Mouse (Mus musculus) embryonic facial prominence, embryonic 13.5 days (tissue): ENCODE data around the gene Klhl29. TPM values are rescaled to one million over a fixed set of nuclear protein-coding genes. Genes with fewer than 3 reads are reported as not detected.

Experiments
- ATAC-seq: fragments of 200-750 bp; cut with Nextera tagmentation; 2 replicates; pipeline ENCODE4 v1.8.0; 2017; ENCODE audit warnings: low read depth; ENCODE audit not compliant: insufficient number of reproducible peaks, insufficient read depth, low FRiP score, low TSS enrichment
- H3K27ac ChIP-seq: fragments of 300-500 bp; sonication (generic); 2 replicates; pipeline ENCODE4 v1.5.1; 2015; ENCODE audit warnings: moderate library complexity, mild to moderate bottlenecking, inconsistent platforms
- H3K27me3 ChIP-seq: fragments of 300-500 bp; sonication (generic); 2 replicates; pipeline ENCODE4 v1.6.1; 2015; ENCODE audit warnings: mild to moderate bottlenecking, inconsistent platforms
- H3K36me3 ChIP-seq: fragments of 300-500 bp; sonication (generic); 2 replicates; pipeline ENCODE4 v1.6.1; 2015; ENCODE audit warnings: mild to moderate bottlenecking, inconsistent platforms
- H3K4me1 ChIP-seq: fragments of 300-500 bp; sonication (generic); 2 replicates; pipeline ENCODE4 v1.6.1; 2015; ENCODE audit warnings: inconsistent platforms
- H3K4me2 ChIP-seq: fragments of 300-500 bp; sonication (generic); 2 replicates; pipeline ENCODE4 v1.6.1; 2015; ENCODE audit warnings: moderate library complexity, mild to moderate bottlenecking, inconsistent platforms
- H3K4me3 ChIP-seq: fragments of 300-500 bp; sonication (generic); 2 replicates; pipeline ENCODE4 v1.5.1; 2015; ENCODE audit warnings: mild to moderate bottlenecking, inconsistent platforms
- H3K9ac ChIP-seq: fragments of 300-500 bp; sonication (generic); 2 replicates; pipeline ENCODE4 v1.6.1; 2015; ENCODE audit warnings: mild to moderate bottlenecking, inconsistent platforms
- H3K9me3 ChIP-seq: fragments of 300-500 bp; sonication (generic); 2 replicates; pipeline ENCODE4 v1.6.1; 2016; ENCODE audit warnings: inconsistent platforms
- WGBS: fragments of 180-500 bp; shearing (Covaris S2); methylation state at CpG from one replicate; pipeline ENCODE4 v1.1.7; 2015; ENCODE audit warnings: mixed read lengths; 5-methylcytosine and 5-hydroxymethylcytosine counted together
- polyA plus RNA-seq: library from polyadenylated mRNA; unstranded; fragments of >200 nt; fragmentation: Nextera tagmentation; extraction: Ambion mirVana; gene quantifications from 2 replicates; pipeline ENCODE4 v1.2.1, GENCODE M21; 2015

Gene Klhl29
- polyA plus RNA-seq, 1 experiment from 2014 or later = 2.0 TPM

GRCm38 (mm10) chr12:5155177-5155576 is 220.3 kb downstream of the Klhl29 start:
- Histone ChIP-seq H3K27ac (peak overlapping the region; percentile 56; the same call in 1 of the 2 replicates), H3K9ac (no peak overlapping the region), H3K9me3 (no peaks in the 10 kb centered on the region), H3K4me3 (no peak overlapping the region), H3K36me3 (no peaks in the 10 kb centered on the region), H3K27me3 (no peaks in the 10 kb centered on the region), H3K4me1 (peaks cover 51% of the 10 kb centered on the region), H3K4me2 (no peak overlapping the region)
- ATAC-seq = no peak
- 50% methylated on average over 3 of the region's 3 CpGs for WGBS

- H3K27me3 ChIP-seq = no peaks in the 10 kb centered on the region
- 24% methylated on average over 10 of the region's 10 CpGs for WGBS
- no peaks in the 10 kb centered on the region for H3K36me3 ChIP-seq
- no peak overlapping the region for H3K27ac ChIP-seq
- H3K4me3 ChIP-seq = no peak overlapping the region
- no peaks in the 10 kb centered on the region for H3K9me3 ChIP-seq
- no peak for ATAC-seq
- no peak overlapping the region for H3K9ac ChIP-seq
- H3K4me2 ChIP-seq = no peak overlapping the region
- peaks cover 36% of the 10 kb centered on the region for H3K4me1 ChIP-seq
Measured at GRCm38 (mm10) chr12:5151859-5152258, 223.6 kb downstream of the Klhl29 start.

GRCm38 (mm10) chr12:5147346-5148035 is 228.0 kb downstream of the Klhl29 start:
- Histone ChIP-seq H3K4me2 (no peak overlapping the region), H3K27ac (no peak overlapping the region), H3K4me3 (no peak overlapping the region), H3K36me3 (no peaks in the 10 kb centered on the region), H3K9me3 (no peaks in the 10 kb centered on the region), H3K9ac (no peak overlapping the region), H3K4me1 (peaks cover 35% of the 10 kb centered on the region), H3K27me3 (0 out of 2 replicates have a peak, but pooled peaks cover 2% of the 10 kb centered on the region)
- ATAC-seq = no peak
- WGBS = 77% methylated on average over 5 of the region's 5 CpGs

- H3K9me3 ChIP-seq = no peaks in the 10 kb centered on the region
- H3K27me3 ChIP-seq = 0 out of 2 replicates have a peak, but pooled peaks cover 2% of the 10 kb centered on the region
- peaks cover 30% of the 10 kb centered on the region for H3K4me1 ChIP-seq
- H3K9ac ChIP-seq = no peak overlapping the region
- 0 out of 2 replicates have a peak overlapping the region, but pooled peaks have one; percentile 39 for H3K27ac ChIP-seq
- no peak overlapping the region for H3K4me2 ChIP-seq
- ATAC-seq = no peak
- no peak overlapping the region for H3K4me3 ChIP-seq
- peaks cover 6% of the 10 kb centered on the region; the same call in 1 of the 2 replicates for H3K36me3 ChIP-seq
- 37% methylated on average over 5 of the region's 5 CpGs for WGBS
Measured at GRCm38 (mm10) chr12:5143903-5144781, 231.3 kb downstream of the Klhl29 start.

- Histone ChIP-seq H3K27me3 (0 out of 2 replicates have a peak, but pooled peaks cover 2% of the 10 kb centered on the region), H3K4me2 (no peak overlapping the region), H3K27ac (no peak overlapping the region), H3K9me3 (no peaks in the 10 kb centered on the region), H3K9ac (no peak overlapping the region), H3K4me1 (peaks cover 30% of the 10 kb centered on the region), H3K36me3 (peaks cover 9% of the 10 kb centered on the region; the same call in 1 of the 2 replicates), H3K4me3 (no peak overlapping the region)
- no peak for ATAC-seq
- WGBS = 33% methylated on average over 5 of the region's 5 CpGs
Measured at GRCm38 (mm10) chr12:5143224-5143623, 232.3 kb downstream of the Klhl29 start.

- Histone ChIP-seq H3K9ac (no peak overlapping the region), H3K36me3 (peaks cover 9% of the 10 kb centered on the region; the same call in 1 of the 2 replicates), H3K4me1 (peaks cover 30% of the 10 kb centered on the region), H3K27ac (no peak overlapping the region), H3K27me3 (0 out of 2 replicates have a peak, but pooled peaks cover 2% of the 10 kb centered on the region), H3K9me3 (no peaks in the 10 kb centered on the region), H3K4me3 (no peak overlapping the region), H3K4me2 (no peak overlapping the region)
- WGBS = 10% methylated on average over 3 of the region's 3 CpGs
- ATAC-seq = 0 out of 2 replicates have a peak, but pooled peaks have one; percentile 48
Measured at GRCm38 (mm10) chr12:5142776-5143175, 232.7 kb downstream of the Klhl29 start.

- 72% methylated on average over 4 of the region's 4 CpGs for WGBS
- no peak for ATAC-seq
- H3K4me3 ChIP-seq = no peak overlapping the region
- H3K27me3 ChIP-seq = 0 out of 2 replicates have a peak, but pooled peaks cover 2% of the 10 kb centered on the region
- H3K27ac ChIP-seq = no peak overlapping the region
- H3K36me3 ChIP-seq = peaks cover 18% of the 10 kb centered on the region
- H3K9ac ChIP-seq = no peak overlapping the region
- no peak overlapping the region for H3K4me2 ChIP-seq
- H3K4me1 ChIP-seq = peaks cover 30% of the 10 kb centered on the region
- H3K9me3 ChIP-seq = no peaks in the 10 kb centered on the region
Measured at GRCm38 (mm10) chr12:5141040-5141439, 234.4 kb downstream of the Klhl29 start.

GRCm38 (mm10) chr12:5139302-5139701 is 236.2 kb downstream of the Klhl29 start:
- WGBS = 75% methylated on average over 4 of the region's 4 CpGs
- H3K4me2 ChIP-seq = no peak overlapping the region

GRCm38 (mm10) chr12:5136300-5136699 is 239.2 kb downstream of the Klhl29 start:
- H3K9me3 ChIP-seq = no peaks in the 10 kb centered on the region
- WGBS = 36% methylated on average over 4 of the region's 4 CpGs
- peaks cover 18% of the 10 kb centered on the region for H3K36me3 ChIP-seq
- H3K9ac ChIP-seq = no peak overlapping the region
- H3K27me3 ChIP-seq = no peaks in the 10 kb centered on the region
- ATAC-seq = no peak
- no peak overlapping the region for H3K27ac ChIP-seq
- no peak overlapping the region for H3K4me3 ChIP-seq
- H3K4me1 ChIP-seq = peaks cover 3% of the 10 kb centered on the region; the same call in 1 of the 2 replicates
- no peak overlapping the region for H3K4me2 ChIP-seq

More at GRCm38 (mm10) chr12:5139302-5139701, 236.2 kb downstream of the Klhl29 start:
- H3K4me3 ChIP-seq = no peak overlapping the region
- H3K9me3 ChIP-seq = no peaks in the 10 kb centered on the region
- ATAC-seq = no peak
- no peaks in the 10 kb centered on the region for H3K27me3 ChIP-seq
- H3K27ac ChIP-seq = no peak overlapping the region
- H3K36me3 ChIP-seq = peaks cover 18% of the 10 kb centered on the region
- H3K4me1 ChIP-seq = peaks cover 27% of the 10 kb centered on the region
- no peak overlapping the region for H3K9ac ChIP-seq

GRCm38 (mm10) chr12:5129190-5129589 is 246.3 kb downstream of the Klhl29 start:
- Histone ChIP-seq H3K9me3 (no peaks in the 10 kb centered on the region), H3K36me3 (peaks cover 11% of the 10 kb centered on the region; the same call in 1 of the 2 replicates), H3K27ac (no peak overlapping the region), H3K27me3 (no peaks in the 10 kb centered on the region), H3K4me3 (no peak overlapping the region), H3K4me2 (no peak overlapping the region), H3K4me1 (no peaks in the 10 kb centered on the region), H3K9ac (no peak overlapping the region)
- no peak for ATAC-seq
- 84% methylated on average over 4 of the region's 4 CpGs for WGBS

GRCm38 (mm10) chr12:5125907-5126306 is 249.6 kb downstream of the Klhl29 start:
- Histone ChIP-seq H3K4me3 (no peak overlapping the region), H3K4me1 (0 out of 2 replicates have a peak, but pooled peaks cover 2% of the 10 kb centered on the region), H3K27ac (no peak overlapping the region), H3K4me2 (no peak overlapping the region), H3K36me3 (peaks cover 14% of the 10 kb centered on the region; the same call in 1 of the 2 replicates), H3K9ac (no peak overlapping the region), H3K9me3 (no peaks in the 10 kb centered on the region), H3K27me3 (no peaks in the 10 kb centered on the region)
- ATAC-seq = no peak
- WGBS = 82% methylated on average over 7 of the region's 7 CpGs
